Mouse (Mus musculus) neural tube, embryonic 13.5 days (tissue): Measurements from ENCODE around the gene Crocc. TPM values are rescaled to one million over a fixed set of nuclear protein-coding genes. Genes with fewer than 3 reads are reported as not detected.
A peak's percentile ranks its signal among the peaks of the same experiment; 100 is the strongest.

Experiments
- ATAC-seq: fragments of 200-750 bp; cut with Nextera tagmentation; 2 replicates; pipeline ENCODE4 v1.8.0; 2017; ENCODE audit warnings: low read depth, mild to moderate bottlenecking, moderate TSS enrichment, moderate library complexity
- H3K27ac ChIP-seq: fragments of 300-500 bp; sonication (generic); replicated peaks from 2 replicates; pipeline ENCODE4 v1.5.1; 2015; ENCODE audit warnings: moderate library complexity, mild to moderate bottlenecking, inconsistent platforms
- H3K27me3 ChIP-seq: fragments of 300-500 bp; sonication (generic); 2 replicates; pipeline ENCODE4 v1.6.1; 2015; ENCODE audit warnings: mild to moderate bottlenecking, inconsistent platforms
- H3K36me3 ChIP-seq: fragments of 300-500 bp; sonication (generic); 2 replicates; pipeline ENCODE4 v1.6.1; 2015; ENCODE audit warnings: mild to moderate bottlenecking, inconsistent platforms
- H3K4me1 ChIP-seq: fragments of 300-500 bp; sonication (generic); replicated peaks from 2 replicates; pipeline ENCODE4 v1.6.1; 2015; ENCODE audit warnings: inconsistent platforms
- H3K4me2 ChIP-seq: fragments of 300-500 bp; sonication (generic); 2 replicates; pipeline ENCODE4 v1.6.1; 2015; ENCODE audit warnings: inconsistent platforms, mild to moderate bottlenecking, moderate library complexity
- H3K4me3 ChIP-seq: fragments of 300-500 bp; sonication (generic); 2 replicates; pipeline ENCODE4 v1.5.1; 2015; ENCODE audit warnings: mild to moderate bottlenecking, inconsistent platforms
- H3K9ac ChIP-seq: fragments of 300-500 bp; sonication (generic); 2 replicates; pipeline ENCODE4 v1.6.1; 2015; ENCODE audit warnings: moderate library complexity, mild to moderate bottlenecking, inconsistent platforms
- H3K9me3 ChIP-seq: fragments of 300-500 bp; sonication (generic); 2 replicates; pipeline ENCODE4 v1.6.1; 2016; ENCODE audit warnings: inconsistent platforms
- WGBS: fragments of 180-500 bp; shearing (Covaris S2); methylation state at CpG from one replicate; pipeline ENCODE4 v1.1.7; 2015; 5-methylcytosine and 5-hydroxymethylcytosine counted together
- polyA plus RNA-seq: library from polyadenylated mRNA; unstranded; fragments of >200 nt; fragmentation: Nextera tagmentation; extraction: Ambion mirVana; gene quantifications from 2 replicates; pipeline ENCODE4 v1.2.1, GENCODE M21; 2015

The Crocc gene
- polyA plus RNA-seq, 1 experiment from 2014 or later = 7.2 TPM

DNA sequence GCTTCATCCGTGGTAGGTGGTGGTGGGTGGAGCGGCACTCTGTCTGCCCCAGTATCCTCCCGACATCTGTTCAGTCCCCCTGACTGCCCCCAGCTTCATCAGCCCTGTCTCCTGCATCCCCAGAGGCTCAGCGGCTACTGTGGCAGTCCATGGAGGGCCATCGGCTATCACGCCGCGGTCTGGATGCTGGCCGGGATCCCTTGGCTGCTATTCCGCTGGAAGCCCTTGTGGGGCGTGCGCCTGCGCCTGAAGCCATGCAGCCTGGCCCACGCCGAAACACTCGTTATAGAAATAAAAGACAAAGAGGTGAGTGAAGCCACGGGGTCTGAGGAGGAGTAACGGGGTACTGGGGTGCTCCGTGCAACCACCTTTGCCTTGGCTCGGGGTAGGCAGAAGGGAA, 68.1 kb downstream of the Crocc start:
- H3K27ac ChIP-seq = no peak overlapping the region; the same call in 1 of the 2 replicates
- no peak for ATAC-seq
- peak overlapping the region; percentile 19; the same call in 1 of the 2 replicates for H3K9ac ChIP-seq
- H3K4me1 ChIP-seq = peaks cover 40% of the 10 kb centered on the region
- no peaks in the 10 kb centered on the region for H3K27me3 ChIP-seq
- WGBS = 76% methylated on average over 20 of the region's 20 CpGs
- H3K9me3 ChIP-seq = no peaks in the 10 kb centered on the region
- peaks cover 62% of the 10 kb centered on the region for H3K36me3 ChIP-seq
- H3K4me3 ChIP-seq = no peak overlapping the region
- H3K4me2 ChIP-seq = no peak overlapping the region

DNA sequence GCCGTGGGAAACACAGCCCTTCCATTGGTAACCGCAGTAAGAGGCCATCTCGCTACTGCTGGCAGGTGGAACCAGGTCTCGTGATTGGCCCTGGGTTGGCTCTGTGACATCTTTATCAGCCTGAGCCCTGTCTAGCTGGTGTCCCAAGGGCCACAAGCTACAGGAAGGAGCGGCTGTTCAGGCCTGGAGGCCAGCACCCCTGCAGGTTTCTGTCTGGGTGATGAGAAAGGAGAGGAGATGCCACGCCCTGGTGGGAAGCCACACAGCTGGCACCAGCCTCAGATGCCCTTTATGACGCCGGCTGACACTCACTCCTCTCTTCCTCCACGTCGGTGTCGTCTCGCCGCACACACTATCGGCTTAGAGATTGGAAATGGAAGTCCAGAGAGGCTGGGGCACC, 70.9 kb downstream of the Crocc start:
- Histone ChIP-seq H3K27me3 (no peaks in the 10 kb centered on the region), H3K36me3 (peaks cover 34% of the 10 kb centered on the region), H3K4me2 (peak overlapping the region; percentile 91; the same call in 1 of the 2 replicates), H3K9ac (0 out of 2 replicates have a peak overlapping the region, but pooled peaks have one; percentile 41), H3K4me3 (0 out of 2 replicates have a peak overlapping the region, but pooled peaks have one; percentile 97), H3K4me1 (peaks cover 50% of the 10 kb centered on the region), H3K27ac (0 out of 2 replicates have a peak overlapping the region, but pooled peaks have one; percentile 13), H3K9me3 (no peaks in the 10 kb centered on the region)
- 83% methylated on average over 14 of the region's 14 CpGs for WGBS
- no peak for ATAC-seq

DNA sequence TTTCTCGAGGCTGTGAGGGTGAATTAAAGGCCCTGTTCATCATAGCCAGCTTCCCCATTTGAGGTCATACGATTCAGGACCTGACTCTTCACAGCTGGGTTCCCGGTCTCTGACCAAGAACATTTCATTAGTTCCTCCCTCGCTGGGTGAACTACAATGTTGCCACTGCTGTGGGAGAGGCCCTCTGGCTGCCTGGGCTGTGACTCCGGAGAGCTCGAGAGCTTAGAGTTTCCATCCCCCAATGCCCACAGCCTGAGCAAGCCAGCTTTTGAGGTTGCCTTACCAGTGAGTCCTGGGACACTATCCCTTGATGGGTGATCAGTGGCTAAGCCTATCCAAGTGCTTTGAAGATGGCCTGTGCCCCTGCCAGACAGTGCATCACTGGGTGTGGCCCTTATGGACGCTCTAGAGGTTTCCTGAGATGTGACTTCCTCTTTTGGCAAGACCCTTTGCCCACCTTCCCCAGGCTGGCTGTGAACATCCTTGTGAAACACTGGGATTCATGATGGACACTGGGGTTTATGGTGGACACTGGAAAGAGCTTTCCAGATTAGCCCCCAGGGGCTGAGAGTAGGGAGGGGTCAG, 71.6 kb downstream of the Crocc start:
- peaks cover 27% of the 10 kb centered on the region for H3K36me3 ChIP-seq
- peaks cover 50% of the 10 kb centered on the region for H3K4me1 ChIP-seq
- H3K9ac ChIP-seq = peak overlapping the region; percentile 41
- ATAC-seq = no peak
- H3K27me3 ChIP-seq = no peaks in the 10 kb centered on the region
- no peaks in the 10 kb centered on the region for H3K9me3 ChIP-seq
- WGBS = 59% methylated on average over 7 of the region's 7 CpGs
- peak overlapping the region; percentile 97 for H3K4me3 ChIP-seq
- H3K27ac ChIP-seq = 0 out of 2 replicates have a peak overlapping the region, but pooled peaks have one; percentile 13
- H3K4me2 ChIP-seq = peak overlapping the region; percentile 91

DNA sequence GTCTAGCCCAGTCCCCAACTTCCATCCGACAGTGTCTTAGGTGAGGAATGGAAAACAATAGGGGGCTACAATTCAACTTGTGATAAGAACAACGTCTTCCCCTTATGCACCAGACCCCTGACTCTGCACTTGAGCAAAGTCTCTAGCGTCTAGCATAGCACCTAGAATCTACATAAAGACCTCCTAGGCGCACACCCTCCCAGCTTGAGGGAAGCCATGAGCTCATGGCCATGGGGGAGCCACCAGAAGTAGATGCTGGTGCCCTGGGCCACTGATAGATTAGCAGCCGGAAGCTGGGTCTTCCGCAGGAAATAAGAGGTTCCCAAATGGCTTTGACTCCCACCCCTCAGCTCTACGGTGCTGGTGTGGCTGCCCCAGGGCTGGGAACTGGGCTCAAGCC, 72.9 kb downstream of the Crocc start:
- Histone ChIP-seq H3K27ac (peak overlapping the region; percentile 88), H3K9ac (peak overlapping the region; percentile 95), H3K4me3 (peak overlapping the region; percentile 97), H3K9me3 (no peaks in the 10 kb centered on the region), H3K4me1 (peaks cover 59% of the 10 kb centered on the region), H3K27me3 (no peaks in the 10 kb centered on the region), H3K36me3 (peaks cover 14% of the 10 kb centered on the region), H3K4me2 (peak overlapping the region; percentile 91)
- peak; percentile 3; the same call in 1 of the 2 replicates for ATAC-seq
- WGBS = 28% methylated on average over 7 of the region's 7 CpGs

DNA sequence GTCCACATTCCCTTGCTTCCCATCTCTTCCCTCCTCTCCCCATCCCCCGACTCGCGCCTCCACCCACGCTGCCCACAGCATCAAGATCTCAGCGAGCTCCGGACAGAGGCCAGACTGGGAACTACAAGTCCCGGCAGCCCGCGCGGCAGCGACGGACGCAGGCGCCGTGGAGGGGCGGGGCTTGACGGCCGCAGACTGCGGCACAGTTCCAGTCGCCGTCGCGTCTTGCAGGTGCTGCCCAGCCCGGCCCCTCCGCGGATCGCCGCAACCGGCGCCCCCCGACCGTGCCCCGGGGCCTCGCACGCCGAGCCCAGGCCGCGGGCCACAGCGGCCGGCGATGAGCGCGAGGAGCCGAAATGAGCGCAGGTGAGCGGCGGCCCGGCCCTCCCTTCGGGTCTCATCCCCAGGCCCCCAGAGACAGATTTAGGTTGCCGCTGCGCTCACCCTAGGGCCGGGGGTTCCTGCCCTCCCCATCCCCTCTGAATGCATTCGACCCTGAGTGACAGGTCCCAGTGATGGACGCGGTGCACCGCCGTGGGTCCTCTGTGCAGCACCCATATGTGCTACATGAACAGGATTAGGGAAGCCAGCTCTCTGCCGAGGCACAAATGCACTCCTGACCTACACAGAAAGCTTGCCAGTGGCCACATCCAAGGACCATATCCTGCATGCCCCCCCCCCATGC, 73.5 kb downstream of the Crocc start, which contains the start of gene Atp13a2:
Gene Atp13a2, plus strand, starts transcription at position 163 of the 685 bp plus-strand sequence.
- no peaks in the 10 kb centered on the region for H3K9me3 ChIP-seq
- peaks cover 8% of the 10 kb centered on the region; the same call in 1 of the 2 replicates for H3K36me3 ChIP-seq
- peaks cover 57% of the 10 kb centered on the region for H3K4me1 ChIP-seq
- H3K27ac ChIP-seq = peak within 1 kb of the TSS; percentile 88
- H3K27me3 ChIP-seq = no peaks in the 10 kb centered on the region
- ATAC-seq = peak; percentile 91
- H3K4me2 ChIP-seq = peak within 1 kb of the TSS; percentile 91
- WGBS = under 1% methylated on average over 56 of the region's 58 CpGs
- H3K9ac ChIP-seq = peak within 1 kb of the TSS; percentile 95
- H3K4me3 ChIP-seq = peak within 1 kb of the TSS; percentile 97

DNA sequence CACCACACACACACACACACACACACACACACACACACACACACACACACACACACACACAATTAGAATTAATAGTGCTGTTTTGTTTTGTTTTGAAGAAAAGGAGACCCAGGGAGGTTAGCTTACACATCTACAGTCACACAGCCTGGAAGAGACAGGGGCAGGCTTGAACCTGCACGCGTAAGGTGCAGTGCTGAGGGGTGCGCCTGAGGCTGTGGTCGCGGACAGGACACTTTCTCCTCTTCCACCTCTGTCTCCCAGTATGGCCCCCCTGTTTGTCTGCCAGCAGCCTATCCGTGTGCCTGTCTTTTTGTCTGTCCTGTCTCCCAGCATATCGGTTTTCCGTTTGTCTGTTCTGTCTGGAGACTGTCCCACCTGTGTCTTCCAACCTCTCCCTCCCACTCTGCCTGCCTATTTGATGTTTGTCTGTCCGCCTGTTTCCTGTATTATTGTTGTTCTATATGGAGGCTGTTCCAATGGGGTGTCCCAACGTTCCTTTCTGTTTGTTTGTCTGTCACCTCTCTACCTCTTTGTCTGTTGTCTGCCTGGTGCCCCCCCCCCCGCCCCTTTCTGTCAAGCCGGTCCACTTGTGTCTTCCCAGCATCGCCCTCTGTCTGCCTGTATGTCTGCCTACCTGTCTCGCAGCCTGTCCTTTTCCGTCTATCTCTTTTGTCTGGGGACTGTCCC, 74.2 kb downstream of the Crocc start:
- Histone ChIP-seq H3K4me3 (peak overlapping the region; percentile 97), H3K27ac (peak overlapping the region; percentile 88), H3K4me2 (peak overlapping the region; percentile 91), H3K36me3 (peaks cover 9% of the 10 kb centered on the region; the same call in 1 of the 2 replicates), H3K27me3 (no peaks in the 10 kb centered on the region), H3K9me3 (no peaks in the 10 kb centered on the region), H3K9ac (peak overlapping the region; percentile 95), H3K4me1 (peaks cover 50% of the 10 kb centered on the region)
- whole genome bisulfite sequencing = 28% methylated on average over 15 of the region's 15 CpGs
- peak; percentile 41 for ATAC-seq

DNA sequence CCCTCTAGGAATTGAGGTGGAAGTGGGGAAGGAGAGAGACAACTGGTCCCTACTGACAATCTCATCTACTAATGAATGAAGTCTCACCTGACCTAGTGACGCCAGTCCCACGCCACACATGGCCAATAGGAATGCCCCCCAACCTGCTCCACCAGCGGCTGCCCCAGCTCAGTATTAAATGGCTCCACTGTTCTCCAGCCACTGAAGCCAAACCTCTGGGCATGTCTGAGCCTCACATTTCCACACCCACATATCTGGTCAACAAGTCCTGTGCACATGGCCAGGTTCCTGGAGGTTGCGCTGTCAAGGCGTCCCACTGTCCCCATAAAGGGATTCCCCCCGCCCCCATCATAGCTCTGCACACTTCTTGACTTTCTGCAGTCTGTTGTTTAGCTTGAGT, 75.8 kb downstream of the Crocc start:
- Histone ChIP-seq H3K27me3 (no peaks in the 10 kb centered on the region), H3K9ac (no peak overlapping the region), H3K27ac (no peak overlapping the region), H3K4me1 (peaks cover 42% of the 10 kb centered on the region), H3K36me3 (peaks cover 18% of the 10 kb centered on the region), H3K4me3 (no peak overlapping the region), H3K9me3 (no peaks in the 10 kb centered on the region), H3K4me2 (no peak overlapping the region)
- 85% methylated on average over 6 of the region's 6 CpGs for WGBS
- ATAC-seq = no peak

DNA sequence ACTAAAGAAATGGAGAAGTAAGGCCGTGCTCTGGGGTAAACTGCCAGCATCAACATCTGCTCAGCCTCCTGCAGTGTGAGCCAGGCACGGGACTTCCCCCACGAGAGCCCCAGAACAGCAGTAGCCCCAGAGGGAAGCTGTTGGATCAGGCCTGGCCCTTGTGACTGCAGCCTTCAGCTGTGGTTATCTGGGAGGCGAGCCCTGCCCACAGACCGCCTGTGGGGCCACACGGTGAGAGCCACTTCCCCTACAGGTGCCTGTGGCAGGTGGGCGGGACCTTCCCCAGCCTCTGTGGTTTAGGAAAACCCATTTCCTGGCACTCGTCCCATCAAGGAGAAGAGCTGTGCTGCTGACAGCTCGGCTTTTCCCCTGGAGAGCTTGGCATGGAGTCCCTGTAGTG, 76.9 kb downstream of the Crocc start:
- H3K4me2 ChIP-seq = no peak overlapping the region
- no peaks in the 10 kb centered on the region for H3K27me3 ChIP-seq
- peak overlapping the region; percentile 57 for H3K27ac ChIP-seq
- ATAC-seq = no peak
- H3K4me1 ChIP-seq = peaks cover 31% of the 10 kb centered on the region
- H3K9me3 ChIP-seq = no peaks in the 10 kb centered on the region
- WGBS = 16% methylated on average over 9 of the region's 9 CpGs
- no peak overlapping the region for H3K4me3 ChIP-seq
- H3K9ac ChIP-seq = peak overlapping the region; percentile 35; the same call in 1 of the 2 replicates
- peaks cover 29% of the 10 kb centered on the region for H3K36me3 ChIP-seq

DNA sequence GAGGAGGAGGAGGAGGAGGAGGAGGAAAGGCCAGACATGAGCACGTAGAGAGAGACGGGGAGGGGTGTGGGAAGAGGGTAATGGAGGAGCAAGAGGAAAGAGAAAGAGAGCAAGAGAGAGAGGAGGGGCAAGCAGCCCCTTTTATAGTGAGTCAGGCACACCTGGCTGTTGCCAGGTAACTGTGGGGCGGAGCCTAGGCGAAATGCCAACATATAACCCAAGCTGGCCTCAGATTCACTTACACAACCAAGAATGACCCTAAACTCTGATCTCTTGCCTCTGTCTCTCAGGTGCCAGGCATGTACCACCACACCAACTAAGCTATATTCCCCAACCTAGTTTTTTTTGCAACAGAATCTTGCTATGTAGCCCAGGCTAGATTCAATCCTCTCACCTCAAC, 77.5 kb downstream of the Crocc start:
- Histone ChIP-seq H3K27me3 (no peaks in the 10 kb centered on the region), H3K9me3 (no peaks in the 10 kb centered on the region), H3K27ac (peak overlapping the region; percentile 57), H3K4me3 (no peak overlapping the region), H3K4me2 (no peak overlapping the region), H3K9ac (no peak overlapping the region), H3K4me1 (peaks cover 25% of the 10 kb centered on the region), H3K36me3 (peaks cover 35% of the 10 kb centered on the region)
- ATAC-seq = no peak
- 65% methylated on average over 4 of the region's 4 CpGs for WGBS

DNA sequence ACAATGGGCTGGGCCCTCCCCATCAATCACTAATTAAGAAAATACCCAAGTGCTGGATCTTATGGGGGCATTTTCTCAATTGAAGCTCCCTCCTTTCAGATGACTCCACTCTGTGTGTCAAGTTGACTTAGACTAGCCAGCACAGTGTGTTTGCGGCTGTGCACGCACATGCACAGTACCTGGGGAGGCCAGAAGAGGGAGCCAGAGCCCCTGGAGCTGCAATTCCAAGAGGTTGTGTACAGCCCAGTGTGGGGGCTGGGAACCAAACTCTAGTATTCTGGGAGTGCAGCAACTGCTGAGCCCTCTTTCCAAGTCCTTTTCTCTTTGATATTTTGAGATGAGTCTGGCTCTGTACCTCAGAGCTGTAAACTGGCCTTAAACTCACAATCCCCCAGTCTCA, 78.7 kb downstream of the Crocc start:
- Histone ChIP-seq H3K36me3 (peaks cover 47% of the 10 kb centered on the region), H3K27ac (no peak overlapping the region), H3K9ac (no peak overlapping the region), H3K27me3 (no peaks in the 10 kb centered on the region), H3K4me3 (no peak overlapping the region), H3K4me2 (no peak overlapping the region), H3K4me1 (peaks cover 19% of the 10 kb centered on the region), H3K9me3 (no peaks in the 10 kb centered on the region)
- no peak for ATAC-seq
- WGBS = 96% methylated on average over 2 of the region's 2 CpGs

DNA sequence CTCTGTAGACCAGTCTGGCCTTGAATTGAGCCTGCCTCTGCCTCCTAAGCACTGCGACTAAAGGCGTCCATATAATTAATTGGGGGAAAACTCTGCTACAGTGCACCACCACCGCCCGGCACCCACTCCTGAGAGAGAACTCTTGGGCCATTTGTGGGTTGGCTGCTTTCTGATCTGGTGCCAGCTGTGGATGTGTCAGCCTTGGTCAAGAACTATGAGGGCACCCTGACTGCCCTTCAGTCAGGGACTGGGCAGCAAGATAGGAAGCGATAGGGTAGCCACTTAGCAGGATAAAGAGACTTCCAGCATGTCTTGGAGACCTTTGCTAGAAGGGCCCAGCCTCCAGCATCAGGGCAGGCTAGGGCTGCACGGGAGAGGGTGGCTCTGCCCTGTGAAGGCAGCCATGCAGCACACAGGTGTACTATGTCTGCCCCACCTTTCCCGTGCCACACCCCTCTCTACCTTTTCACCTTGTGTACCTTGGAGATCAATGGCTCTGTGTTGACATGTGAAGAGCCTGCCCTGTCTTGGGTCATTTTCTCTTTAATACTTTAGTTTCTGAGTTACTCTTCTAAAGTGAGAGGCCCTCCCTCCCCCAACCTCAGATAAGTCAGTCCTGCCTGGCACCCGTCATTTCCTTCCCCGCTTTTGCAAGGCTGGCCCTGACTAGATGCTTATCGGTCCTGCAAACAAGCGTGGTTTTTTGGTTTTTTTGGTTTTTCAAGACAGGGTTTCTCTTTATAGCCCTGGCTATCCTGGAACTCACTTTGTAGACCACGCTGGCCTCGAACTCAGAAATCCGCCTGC, 82.3 kb downstream of the Crocc start:
- no peaks in the 10 kb centered on the region for H3K9me3 ChIP-seq
- H3K27me3 ChIP-seq = no peaks in the 10 kb centered on the region
- 93% methylated on average over 14 of the region's 14 CpGs for WGBS
- no peak overlapping the region for H3K4me3 ChIP-seq
- no peak overlapping the region for H3K27ac ChIP-seq
- no peak overlapping the region for H3K9ac ChIP-seq
- H3K4me1 ChIP-seq = peaks cover 3% of the 10 kb centered on the region; the same call in 1 of the 2 replicates
- peaks cover 83% of the 10 kb centered on the region for H3K36me3 ChIP-seq
- no peak overlapping the region for H3K4me2 ChIP-seq
- ATAC-seq = no peak
